Mouse (Mus musculus) retina, adult 2 months (tissue): Measurements from ENCODE around the gene Prkce.

Experiments used
- DNase-seq: peaks from one replicate; pipeline ENCODE4 v3.0.0-alpha.2; 2012; ENCODE audit warnings: low read depth, low spot score

Gene Prkce

GRCm38 (mm10) chr17:86175516-86175915 is 7.9 kb downstream of the Prkce start:
- no peak for DNase-seq

GRCm38 (mm10) chr17:86176722-86177121 is 9.1 kb downstream of the Prkce start:
- DNase-seq = no peak

GRCm38 (mm10) chr17:86183788-86184187 is 16.2 kb downstream of the Prkce start:
- no peak for DNase-seq

- no peak for DNase-seq
These were observed 17.1 kb downstream of the Prkce start for GRCm38 (mm10) chr17:86184552-86185209.

- DNase-seq = no peak
These were observed 18.0 kb downstream of the Prkce start for GRCm38 (mm10) chr17:86185584-86185983.

- no peak for DNase-seq
These were observed 20.2 kb downstream of the Prkce start for GRCm38 (mm10) chr17:86187777-86188176.

- DNase-seq = no peak
These were observed 26.4 kb downstream of the Prkce start for GRCm38 (mm10) chr17:86193979-86194378.

GRCm38 (mm10) chr17:86194921-86195320 is 27.3 kb downstream of the Prkce start:
- no peak for DNase-seq

GRCm38 (mm10) chr17:86198496-86199465 is 31.2 kb downstream of the Prkce start:
- DNase-seq = no peak

- no peak for DNase-seq
These were observed 34.4 kb downstream of the Prkce start for GRCm38 (mm10) chr17:86201981-86202380.

GRCm38 (mm10) chr17:86202972-86203371 is 35.4 kb downstream of the Prkce start:
- no peak for DNase-seq

GRCm38 (mm10) chr17:86203531-86204450 is 36.2 kb downstream of the Prkce start:
- DNase-seq = no peak

GRCm38 (mm10) chr17:86206289-86206688 is 38.7 kb downstream of the Prkce start:
- no peak for DNase-seq

- no peak for DNase-seq
These were observed 40.7 kb downstream of the Prkce start for GRCm38 (mm10) chr17:86208057-86208820.

- no peak for DNase-seq
These were observed 41.2 kb downstream of the Prkce start for GRCm38 (mm10) chr17:86208821-86209186.

- DNase-seq = no peak
These were observed 42.2 kb downstream of the Prkce start for GRCm38 (mm10) chr17:86209680-86210251.

- no peak for DNase-seq
These were observed 44.6 kb downstream of the Prkce start for GRCm38 (mm10) chr17:86212204-86212603.

GRCm38 (mm10) chr17:86214285-86214684 is 46.7 kb downstream of the Prkce start:
- no peak for DNase-seq

GRCm38 (mm10) chr17:86214741-86215140 is 47.2 kb downstream of the Prkce start:
- no peak for DNase-seq

- no peak for DNase-seq
These were observed 48.2 kb downstream of the Prkce start for GRCm38 (mm10) chr17:86215771-86216170.

GRCm38 (mm10) chr17:86217468-86217867 is 49.9 kb downstream of the Prkce start:
- DNase-seq = no peak
